Mouse (Mus musculus) skeletal muscle tissue, postnatal 0 days (tissue): ENCODE measurements around the gene Pold4. TPM values are rescaled to one million over a fixed set of nuclear protein-coding genes. Genes with fewer than 3 reads are reported as not detected.

Experiments used
- microRNA-seq, 2 experiments: library from miRNA; unstranded; fragments of <30 nt; microRNA quantifications; one replicate each; pipeline ENCODE4; 2016
- polyA plus RNA-seq: library from polyadenylated mRNA; unstranded; fragments of >200 nt; fragmentation: Nextera tagmentation; extraction: Ambion mirVana; gene quantifications from 2 replicates; pipeline ENCODE4 v1.2.1, GENCODE M21; 2015

The Pold4 gene
- 35.0 and 37.0 TPM in 2 replicates for polyA plus RNA-seq

DNA sequence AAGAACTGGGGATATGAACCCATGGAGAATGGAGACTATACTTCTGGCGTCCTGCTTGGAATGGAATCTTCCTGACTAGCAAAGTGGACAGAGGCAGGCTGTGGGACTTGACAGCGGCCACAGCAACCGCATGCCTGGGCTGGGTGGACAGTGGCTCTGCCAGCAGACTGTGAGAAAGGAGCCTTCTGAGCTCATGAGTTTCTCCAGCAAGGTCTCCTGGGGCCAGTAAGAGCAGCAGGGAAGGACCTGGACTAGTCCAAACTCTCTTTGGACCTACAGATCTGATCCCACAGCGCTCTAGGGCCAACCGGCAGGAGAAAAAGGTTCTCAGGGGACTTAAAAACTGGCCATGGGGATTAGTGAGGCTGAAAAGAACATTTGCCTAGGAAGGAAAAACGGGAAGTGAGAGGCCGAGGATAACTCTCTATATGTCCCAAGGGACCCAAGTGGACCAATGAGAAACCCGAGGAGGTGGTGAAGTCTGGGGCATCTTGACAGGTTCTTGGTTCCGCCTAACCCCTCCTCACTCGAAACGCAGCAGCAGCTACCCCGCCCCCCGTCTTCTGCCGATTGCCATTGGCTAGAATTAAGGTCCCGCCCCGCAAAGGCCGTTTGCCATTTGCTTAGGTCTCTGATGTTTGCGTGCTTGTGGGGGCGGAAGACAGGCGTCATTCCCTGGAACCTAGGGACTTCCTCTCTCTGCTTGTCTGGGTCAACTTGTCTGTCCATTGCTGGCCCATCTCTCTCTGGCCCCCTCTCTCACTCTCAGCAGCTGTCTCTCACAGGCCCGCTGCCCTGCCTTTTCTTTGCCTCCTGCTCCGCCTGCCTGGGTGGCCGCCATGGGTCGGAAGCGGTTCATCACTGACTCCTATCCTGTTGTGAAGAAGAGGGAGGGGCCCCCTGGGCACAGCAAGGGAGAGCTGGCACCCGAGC is at the start of gene Pold4:
Pold4 (plus strand) TSS at position 647 of the 933 bp plus-strand sequence.

DNA sequence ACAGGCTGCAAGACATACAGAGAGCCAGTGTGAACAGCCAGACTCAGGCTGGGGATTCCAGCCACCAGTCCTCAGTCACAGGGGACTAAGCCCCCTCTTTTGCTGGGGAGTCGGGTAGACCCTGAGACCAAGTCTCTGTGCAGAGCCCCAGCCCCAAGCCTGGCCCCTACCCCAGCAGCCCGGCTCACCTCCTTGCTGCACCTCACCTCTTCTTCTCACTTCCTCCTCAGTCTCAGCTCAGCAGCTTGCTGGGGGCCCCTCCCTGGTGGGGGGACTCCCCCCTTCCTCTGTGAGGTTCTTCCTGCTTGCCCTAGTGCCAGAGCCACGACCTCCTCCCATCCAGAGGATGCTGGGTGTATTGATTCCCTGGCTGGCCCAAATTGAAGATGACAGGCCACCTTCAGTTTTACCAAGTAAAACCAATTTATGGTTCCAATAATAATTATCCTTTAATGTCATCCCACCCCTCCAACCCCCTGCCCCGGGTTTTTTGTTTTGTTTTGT is 40.8 kb upstream of the Pold4 start, which contains the start of gene Tbc1d10c:
Tbc1d10c (minus strand) TSS at position 454 of the 504 bp plus-strand sequence.

DNA sequence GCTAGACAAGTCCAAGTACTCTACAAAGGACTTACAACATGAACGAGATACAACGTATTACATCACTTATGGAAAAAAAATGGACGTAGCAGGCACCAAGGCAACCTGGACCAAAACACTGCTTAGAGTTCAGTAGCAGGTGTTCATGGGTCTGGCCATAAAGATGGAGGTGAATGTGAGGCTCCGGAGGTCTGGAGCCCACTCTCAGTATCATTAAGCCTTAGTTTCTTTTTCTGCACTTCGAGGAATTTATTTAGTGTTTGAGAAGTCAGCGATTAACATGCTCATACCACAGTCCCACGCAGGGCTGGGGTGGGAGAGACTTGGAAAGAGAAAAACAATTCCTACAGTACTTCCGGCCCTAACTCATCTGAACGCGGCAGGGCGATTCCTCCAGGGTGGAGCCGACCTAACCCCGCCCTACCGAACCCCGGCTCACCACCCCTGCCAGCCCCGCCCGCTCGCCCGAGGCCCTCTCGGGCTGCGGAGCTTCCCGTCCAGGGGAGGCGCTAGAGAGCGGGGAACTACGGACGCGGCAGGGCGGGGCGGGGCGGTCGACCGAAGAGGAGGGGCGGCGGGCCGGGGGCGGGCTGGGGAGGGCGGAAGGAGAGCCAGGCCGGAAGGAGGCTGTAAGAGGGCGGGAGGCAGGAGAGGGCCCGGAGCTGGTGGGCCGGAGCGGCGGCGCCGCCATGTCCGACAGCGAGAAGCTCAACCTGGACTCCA is 40.0 kb upstream of the Pold4 start, which contains the start of gene Ppp1ca:
Ppp1ca (plus strand) TSS at position 538 of the 723 bp plus-strand sequence.

DNA sequence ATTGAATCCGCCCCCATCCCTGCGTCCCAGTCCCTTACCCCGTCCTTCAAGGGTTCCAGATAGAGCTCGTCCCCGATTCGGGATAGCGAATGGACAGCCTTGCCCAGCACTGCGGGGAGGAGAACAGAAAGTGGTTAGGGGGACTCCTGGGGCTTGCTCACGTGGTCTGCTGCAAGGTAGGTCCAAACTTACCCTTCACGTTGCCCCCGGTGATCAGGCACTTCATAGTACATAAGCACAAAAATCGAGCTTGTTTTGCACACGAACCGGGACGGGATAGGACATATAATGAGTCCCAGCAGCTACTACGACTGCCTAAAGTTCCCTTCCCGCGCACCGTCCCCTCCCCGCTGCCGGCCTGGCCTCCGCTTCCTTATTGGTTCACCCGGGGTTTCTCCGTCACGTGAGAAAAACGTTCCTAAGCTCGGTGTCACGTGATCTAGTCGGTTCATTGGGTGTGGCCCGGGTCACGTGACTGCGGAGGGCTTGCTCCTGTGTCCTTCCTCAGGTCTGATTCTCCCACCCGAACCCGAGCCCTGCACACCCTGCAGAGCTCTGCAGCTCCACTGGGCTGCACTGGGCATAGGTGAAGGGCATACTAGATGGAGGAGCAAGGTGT is 30.3 kb upstream of the Pold4 start, which contains the start of gene Rad9a:
Rad9a (minus strand) TSS at position 372 of the 619 bp plus-strand sequence.

DNA sequence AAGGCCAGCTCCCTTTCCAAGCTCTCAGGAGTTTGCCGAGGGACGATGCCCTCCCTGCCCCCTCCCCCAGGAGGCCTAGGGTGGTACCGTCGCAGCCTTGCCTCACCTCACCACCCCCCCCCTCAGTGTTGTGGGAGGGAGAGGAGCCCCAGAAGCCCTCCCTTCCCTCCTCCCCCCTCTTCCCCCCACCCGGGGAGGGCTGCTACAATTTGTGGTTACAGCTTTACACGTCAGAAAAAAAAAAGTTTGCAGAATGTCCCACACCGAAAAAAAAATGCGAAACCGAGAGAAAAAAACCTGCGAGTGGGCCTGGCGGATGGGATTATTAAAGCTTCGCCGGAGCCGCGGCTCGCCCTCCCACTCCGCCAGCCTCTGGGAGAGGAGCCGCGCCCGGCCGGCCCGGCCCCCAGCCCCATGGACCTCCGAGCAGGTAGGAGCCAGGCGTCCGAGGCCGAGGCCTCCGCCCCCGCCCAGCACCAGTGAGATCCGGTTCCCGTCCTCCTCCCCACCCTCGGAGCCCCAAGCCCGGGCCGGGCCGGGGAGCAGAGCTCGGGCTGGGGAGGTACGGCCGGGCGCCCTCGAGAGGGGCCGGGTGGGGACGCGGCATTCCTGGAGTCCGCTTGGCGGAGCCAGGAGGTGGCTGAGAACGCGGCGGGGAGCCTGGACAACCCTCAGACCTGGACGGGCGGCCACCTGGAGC is 17.5 kb upstream of the Pold4 start, which contains the start of the genes Clcf1 and AC109138.7:
Clcf1 (plus strand) TSS at position 168 of the 700 bp plus-strand sequence.
AC109138.7 (plus strand) TSS at position 287 of the 700 bp plus-strand sequence.

DNA sequence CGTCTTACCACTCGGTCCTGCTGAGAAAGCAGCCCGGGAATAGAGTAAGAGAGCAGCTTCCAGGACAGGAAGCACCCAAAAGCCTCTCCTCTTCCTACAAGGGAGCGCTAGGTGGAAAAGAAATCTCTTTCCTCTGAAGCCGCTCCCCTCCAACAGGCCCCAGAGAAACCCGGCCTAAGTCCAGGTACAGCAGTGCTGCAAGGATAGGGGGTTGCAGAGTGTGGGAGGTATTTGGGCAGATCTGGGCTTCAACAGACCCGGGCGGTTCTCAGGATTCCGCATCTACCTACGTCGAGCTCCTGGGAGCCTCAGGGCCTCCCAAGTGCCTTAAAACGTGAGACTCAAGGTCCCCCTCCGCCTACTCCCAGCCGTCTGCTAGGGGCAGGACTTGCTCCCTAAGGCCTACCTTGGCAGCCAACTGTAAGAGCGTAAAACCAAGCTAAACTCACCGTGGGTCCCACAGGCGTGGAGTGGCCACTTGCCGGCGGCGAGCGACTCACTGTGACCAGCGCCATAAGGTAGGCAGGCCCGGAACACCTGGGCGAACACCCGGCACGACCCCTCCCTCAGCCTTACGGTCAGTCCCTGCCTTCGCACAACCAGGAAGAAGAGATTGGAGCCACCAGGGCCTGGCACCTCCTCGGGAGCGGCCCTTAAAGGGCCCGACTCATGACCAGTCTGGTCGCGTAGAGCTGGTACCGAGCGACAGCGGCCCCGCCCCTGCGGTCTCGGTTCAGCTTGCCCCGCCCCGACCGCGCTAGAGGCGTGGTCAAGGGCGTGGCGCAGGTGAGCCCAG is 37.1 kb downstream of the Pold4 start, which contains the start of gene Ssh3:
Ssh3 (minus strand) TSS at position 615 of the 796 bp plus-strand sequence.

DNA sequence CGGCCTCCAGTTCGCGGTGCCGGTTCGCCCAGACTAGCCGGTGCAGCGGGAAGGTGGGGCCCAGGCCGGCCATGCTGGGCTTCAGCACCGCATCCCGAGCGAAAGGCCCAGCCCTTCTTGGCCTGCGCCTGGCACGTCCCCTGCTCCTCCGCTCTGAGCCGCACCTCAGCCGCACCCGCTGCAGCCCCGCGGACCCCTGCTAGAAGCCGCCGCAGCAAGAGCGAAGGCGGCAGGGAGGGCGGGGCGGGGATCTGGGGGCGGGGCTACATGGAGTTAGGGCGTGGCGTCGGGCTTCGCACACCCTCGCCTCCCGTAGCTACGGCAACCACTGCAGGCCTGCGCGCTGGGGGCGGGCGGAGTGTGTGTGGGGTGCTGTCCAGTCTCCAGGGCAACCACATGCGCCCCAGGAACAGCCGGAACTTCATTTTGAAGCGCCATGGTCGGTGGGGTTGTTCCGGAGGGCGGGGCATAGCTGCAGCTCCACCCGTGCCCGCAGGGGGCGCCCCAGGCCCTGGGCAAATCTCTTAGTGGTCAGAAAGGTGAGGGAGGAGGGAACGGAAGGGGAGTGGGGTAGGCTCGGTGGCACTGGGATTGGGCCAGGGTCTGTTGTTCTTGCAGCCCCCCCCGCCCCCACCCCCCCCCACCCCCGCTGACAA is 51.3 kb downstream of the Pold4 start, which contains the start of gene Ankrd13d:
Ankrd13d (minus strand) TSS at position 240 of the 656 bp plus-strand sequence.

Small RNAs within 50 kb of the gene (microRNA-seq; reads per million reads assigned to microRNA genes)
- gene Gm26115 (0 reads per million in 2 experiments), gene Mir6985 (0.10 to 0.42 reads per million in 2 experiments)

Other genes with a start within 250 kb of the Pold4 start
- 10.8 and 13.3 TPM in 2 replicates for gene Acy3, start 245.3 kb upstream of the Pold4 start, polyA plus RNA-seq
- gene Tbx10, start 239.1 kb upstream of the Pold4 start, polyA plus RNA-seq: not detected in 2 replicates
- gene Nudt8, start 231.3 kb upstream of the Pold4 start, polyA plus RNA-seq: 39.5 and 49.5 TPM in 2 replicates
- gene Gm49405, start 231.3 kb upstream of the Pold4 start, polyA plus RNA-seq: 0.94 and 1.1 TPM in 2 replicates
- 1.6 and 2.5 TPM in 2 replicates for gene Doc2g, start 228.6 kb upstream of the Pold4 start, polyA plus RNA-seq
- 413 and 450 TPM in 2 replicates for gene Ndufv1, start 219.1 kb upstream of the Pold4 start, polyA plus RNA-seq
- 271 and 284 TPM in 2 replicates for gene Gstp1, start 193.9 kb upstream of the Pold4 start, polyA plus RNA-seq
- 11.0 and 11.1 TPM in 2 replicates for gene Gstp2, start 185.9 kb upstream of the Pold4 start, polyA plus RNA-seq
- gene Gstp3, start 172.3 kb upstream of the Pold4 start, polyA plus RNA-seq: 0.21 TPM in 1 of 2 replicates, not detected in the other
- gene Cabp2, start 150.3 kb upstream of the Pold4 start, polyA plus RNA-seq: 1.3 and 1.5 TPM in 2 replicates
- 38.7 and 45.9 TPM in 2 replicates for gene Cdk2ap2, start 134.7 kb upstream of the Pold4 start, polyA plus RNA-seq
- gene Pitpnm1, start 131.9 kb upstream of the Pold4 start, polyA plus RNA-seq: 3.8 and 5.2 TPM in 2 replicates
- 56.7 and 57.8 TPM in 2 replicates for gene Aip, start 106.0 kb upstream of the Pold4 start, polyA plus RNA-seq
- gene Gpr152, start 92.1 kb upstream of the Pold4 start, polyA plus RNA-seq: not detected in 2 replicates
- gene Cabp4, start 87.9 kb upstream of the Pold4 start, polyA plus RNA-seq: 0.14 and 1.5 TPM in 2 replicates
- gene Coro1b, start 83.3 kb upstream of the Pold4 start, polyA plus RNA-seq: 67.6 and 99.9 TPM in 2 replicates
- gene Ptprcap, start 78.3 kb upstream of the Pold4 start, polyA plus RNA-seq: 2.1 and 2.3 TPM in 2 replicates
- 42.6 and 42.9 TPM in 2 replicates for gene Rps6kb2, start 68.5 kb upstream of the Pold4 start, polyA plus RNA-seq
- gene Carns1, start 56.4 kb upstream of the Pold4 start, polyA plus RNA-seq: 16.9 and 20.7 TPM in 2 replicates
- 5.1 and 6.7 TPM in 2 replicates for gene Tbc1d10c, start 40.6 kb upstream of the Pold4 start, polyA plus RNA-seq
- gene Ppp1ca, start 39.8 kb upstream of the Pold4 start, polyA plus RNA-seq: 660 and 721 TPM in 2 replicates
- 10.2 and 10.8 TPM in 2 replicates for gene Rad9a, start 30.2 kb upstream of the Pold4 start, polyA plus RNA-seq
- gene Clcf1, start 17.7 kb upstream of the Pold4 start, polyA plus RNA-seq: 0.51 and 0.85 TPM in 2 replicates
- not detected in 2 replicates for gene AC109138.7, start 17.5 kb upstream of the Pold4 start, polyA plus RNA-seq
- 1.6 and 3.1 TPM in 2 replicates for gene Ssh3, start 37.3 kb downstream of the Pold4 start, polyA plus RNA-seq
- gene Ankrd13d, start 51.2 kb downstream of the Pold4 start, polyA plus RNA-seq: 0.84 and 0.95 TPM in 2 replicates
- 6.6 and 7.6 TPM in 2 replicates for gene Grk2, start 74.3 kb downstream of the Pold4 start, polyA plus RNA-seq
- gene Kdm2a, start 166.4 kb downstream of the Pold4 start, polyA plus RNA-seq: 16.5 and 17.4 TPM in 2 replicates
- gene Rhod, start 207.5 kb downstream of the Pold4 start, polyA plus RNA-seq: 7.7 and 8.7 TPM in 2 replicates
- gene Syt12, start 245.5 kb downstream of the Pold4 start, polyA plus RNA-seq: 0.50 and 1.0 TPM in 2 replicates